Mouse (Mus musculus): ENCODE measurements around the gene Gm29776. TPM values are rescaled to one million over a fixed set of nuclear protein-coding genes. Genes with fewer than 3 reads are reported as not detected.
A peak's percentile ranks its signal among the peaks of the same experiment; 100 is the strongest.

Gm29776 gene
- polyA plus RNA-seq, 1 experiment from 2014 or later: 0.31 TPM

GRCm38 (mm10) chr14:54676290-54676689 is 22.3 kb downstream of the Gm29776 start:
- peaks cover 80% of the 10 kb centered on the region for H3K36me3 ChIP-seq

GRCm38 (mm10) chr14:54674317-54674716 is 24.3 kb downstream of the Gm29776 start:
- no peak overlapping the region for H3K4me3 ChIP-seq
- H3K4me1 ChIP-seq: no peaks in the 10 kb centered on the region
- H3K27me3 ChIP-seq: no peaks in the 10 kb centered on the region
- WGBS: 66% methylated on average over 2 of the region's 2 CpGs
- ATAC-seq (ENCODE audit: low FRiP score, low read depth): no peak
- peaks cover 75% of the 10 kb centered on the region for H3K36me3 ChIP-seq
- no peak overlapping the region for H3K4me2 ChIP-seq (replicated peaks)
- no peak overlapping the region for H3K27ac ChIP-seq
- H3K9me3 ChIP-seq: no peaks in the 10 kb centered on the region
- no peak overlapping the region for H3K9ac ChIP-seq

More at GRCm38 (mm10) chr14:54676290-54676689, 22.3 kb downstream of the Gm29776 start:
- no peak overlapping the region for H3K27ac ChIP-seq
- ATAC-seq (ENCODE audit: low FRiP score, low read depth): no peak
- H3K9me3 ChIP-seq: no peaks in the 10 kb centered on the region
- 88% methylated on average over 5 of the region's 5 CpGs for WGBS
- H3K4me3 ChIP-seq: no peak overlapping the region
- no peak overlapping the region for H3K4me2 ChIP-seq (replicated peaks)
- no peaks in the 10 kb centered on the region for H3K4me1 ChIP-seq
- H3K27me3 ChIP-seq: no peaks in the 10 kb centered on the region
- no peak overlapping the region for H3K9ac ChIP-seq

- H3K9me3 ChIP-seq: no peaks in the 10 kb centered on the region
- no peak overlapping the region for H3K27ac ChIP-seq
- 88% methylated on average over 4 of the region's 4 CpGs for WGBS
- no peak overlapping the region for H3K4me3 ChIP-seq
- H3K9ac ChIP-seq: no peak overlapping the region
- no peaks in the 10 kb centered on the region for H3K4me1 ChIP-seq
- no peaks in the 10 kb centered on the region for H3K27me3 ChIP-seq
- ATAC-seq (ENCODE audit: low FRiP score, low read depth): no peak
- peaks cover 77% of the 10 kb centered on the region for H3K36me3 ChIP-seq
- H3K4me2 ChIP-seq (replicated peaks): no peak overlapping the region
Observed at GRCm38 (mm10) chr14:54669381-54669780, 29.3 kb downstream of the Gm29776 start.

GRCm38 (mm10) chr14:54664477-54665222 is 34.0 kb downstream of the Gm29776 start:
- Histone ChIP-seq H3K4me2 (replicated peaks) (no peak overlapping the region), H3K36me3 (peaks cover 94% of the 10 kb centered on the region), H3K4me3 (no peak overlapping the region), H3K9ac (no peak overlapping the region), H3K27ac (no peak overlapping the region), H3K27me3 (no peaks in the 10 kb centered on the region), H3K9me3 (no peaks in the 10 kb centered on the region), H3K4me1 (no peaks in the 10 kb centered on the region)
- 90% methylated on average over 10 of the region's 10 CpGs for WGBS
- no peak for ATAC-seq (ENCODE audit: low FRiP score, low read depth)

DNA sequence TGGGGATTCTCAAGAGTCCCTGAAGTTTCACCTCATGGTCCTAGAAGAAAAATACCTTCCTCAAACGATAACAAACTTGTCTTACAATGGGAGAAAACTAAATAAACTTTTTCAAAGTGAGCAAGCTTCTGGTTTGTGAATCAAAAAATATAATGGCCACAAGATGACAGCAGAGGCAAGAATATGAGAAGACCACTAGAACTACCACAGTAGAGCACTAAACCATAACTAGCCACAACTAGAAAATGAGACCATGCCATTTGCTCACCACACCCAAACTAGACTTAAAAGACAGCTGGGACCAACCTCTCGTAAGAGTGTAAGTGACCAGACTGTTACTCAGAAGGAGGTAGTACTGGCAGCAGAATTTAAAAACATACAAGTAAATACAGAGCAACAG is 38.6 kb downstream of the Gm29776 start:
- Histone ChIP-seq H3K36me3 (peaks cover 99% of the 10 kb centered on the region), H3K9me3 (no peaks in the 10 kb centered on the region), H3K27me3 (no peaks in the 10 kb centered on the region), H3K4me2 (replicated peaks) (no peak overlapping the region), H3K4me1 (no peaks in the 10 kb centered on the region), H3K4me3 (no peak overlapping the region), H3K27ac (no peak overlapping the region), H3K9ac (no peak overlapping the region)
- 96% methylated on average over 2 of the region's 2 CpGs for WGBS
- ATAC-seq (ENCODE audit: low FRiP score, low read depth): no peak

DNA sequence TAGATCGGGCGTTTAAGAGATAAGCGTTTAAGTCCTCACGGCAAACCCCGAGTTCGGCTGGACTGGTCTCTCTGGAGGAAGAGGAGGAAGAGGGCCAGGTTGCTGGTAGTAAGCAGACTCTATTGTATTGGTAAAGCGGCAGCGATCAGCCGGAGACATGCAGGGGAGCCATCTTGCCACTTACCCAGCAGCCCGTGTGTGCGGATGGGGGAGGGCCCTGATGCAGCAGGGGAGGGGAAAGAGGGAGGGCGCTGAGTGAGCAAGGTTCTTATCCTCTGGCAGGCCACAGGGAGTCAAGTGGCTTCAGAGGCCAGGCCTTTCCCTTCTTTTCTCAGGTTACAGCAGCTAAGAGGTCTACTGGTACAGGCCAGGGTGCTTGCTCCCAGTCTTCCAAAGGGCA is 45.1 kb downstream of the Gm29776 start:
- Histone ChIP-seq H3K4me3 (peak overlapping the region; percentile 69), H3K4me2 (replicated peaks) (peak overlapping the region; percentile 79), H3K9ac (peak overlapping the region; percentile 88), H3K9me3 (no peaks in the 10 kb centered on the region), H3K4me1 (peaks cover 35% of the 10 kb centered on the region), H3K27me3 (no peaks in the 10 kb centered on the region), H3K27ac (peak overlapping the region; percentile 67; the same call in 1 of the 2 replicates), H3K36me3 (peaks cover 77% of the 10 kb centered on the region)
- ATAC-seq (ENCODE audit: low FRiP score, low read depth): peak; percentile 88
- 0% methylated on average over 12 of the region's 12 CpGs for WGBS

DNA sequence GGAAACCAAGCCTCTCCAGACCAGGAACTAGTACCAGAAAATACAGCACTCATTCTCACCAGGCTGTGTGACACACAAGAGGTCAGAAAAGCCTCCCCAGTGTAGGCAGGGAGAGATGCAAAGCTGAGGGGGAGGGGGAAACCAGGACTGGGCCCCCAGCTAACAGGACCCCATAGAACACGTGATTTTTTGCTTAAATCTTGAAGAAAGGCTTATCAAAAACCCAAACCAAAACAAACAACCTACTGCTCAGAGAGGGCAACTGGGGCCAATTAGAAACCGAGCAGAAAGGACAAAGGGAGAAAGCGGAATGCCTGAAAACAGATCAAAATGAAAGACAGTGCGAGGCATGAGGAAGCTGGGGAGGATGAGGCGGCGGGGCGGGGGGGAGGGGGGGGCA is 45.8 kb downstream of the Gm29776 start:
- Histone ChIP-seq H3K4me2 (replicated peaks) (peak overlapping the region; percentile 79), H3K4me3 (peak overlapping the region; percentile 69), H3K27me3 (no peaks in the 10 kb centered on the region), H3K4me1 (peaks cover 35% of the 10 kb centered on the region), H3K27ac (peak overlapping the region; percentile 67), H3K36me3 (peaks cover 77% of the 10 kb centered on the region), H3K9me3 (no peaks in the 10 kb centered on the region), H3K9ac (peak overlapping the region; percentile 88)
- no peak for ATAC-seq (ENCODE audit: low FRiP score, low read depth)
- 0% methylated on average over 7 of the region's 7 CpGs for WGBS

GRCm38 (mm10) chr14:54651556-54651955 is 47.1 kb downstream of the Gm29776 start:
- peaks cover 77% of the 10 kb centered on the region for H3K36me3 ChIP-seq
- H3K9me3 ChIP-seq: no peaks in the 10 kb centered on the region
- WGBS: 81% methylated on average over 4 of the region's 4 CpGs
- peak overlapping the region; percentile 69; the same call in 1 of the 2 replicates for H3K4me3 ChIP-seq
- H3K27ac ChIP-seq: 0 out of 2 replicates have a peak overlapping the region, but pooled peaks have one; percentile 16
- peak overlapping the region; percentile 45 for H3K9ac ChIP-seq
- peaks cover 35% of the 10 kb centered on the region for H3K4me1 ChIP-seq
- H3K27me3 ChIP-seq: no peaks in the 10 kb centered on the region
- no peak for ATAC-seq (ENCODE audit: low FRiP score, low read depth)
- H3K4me2 ChIP-seq (replicated peaks): peak overlapping the region; percentile 79

DNA sequence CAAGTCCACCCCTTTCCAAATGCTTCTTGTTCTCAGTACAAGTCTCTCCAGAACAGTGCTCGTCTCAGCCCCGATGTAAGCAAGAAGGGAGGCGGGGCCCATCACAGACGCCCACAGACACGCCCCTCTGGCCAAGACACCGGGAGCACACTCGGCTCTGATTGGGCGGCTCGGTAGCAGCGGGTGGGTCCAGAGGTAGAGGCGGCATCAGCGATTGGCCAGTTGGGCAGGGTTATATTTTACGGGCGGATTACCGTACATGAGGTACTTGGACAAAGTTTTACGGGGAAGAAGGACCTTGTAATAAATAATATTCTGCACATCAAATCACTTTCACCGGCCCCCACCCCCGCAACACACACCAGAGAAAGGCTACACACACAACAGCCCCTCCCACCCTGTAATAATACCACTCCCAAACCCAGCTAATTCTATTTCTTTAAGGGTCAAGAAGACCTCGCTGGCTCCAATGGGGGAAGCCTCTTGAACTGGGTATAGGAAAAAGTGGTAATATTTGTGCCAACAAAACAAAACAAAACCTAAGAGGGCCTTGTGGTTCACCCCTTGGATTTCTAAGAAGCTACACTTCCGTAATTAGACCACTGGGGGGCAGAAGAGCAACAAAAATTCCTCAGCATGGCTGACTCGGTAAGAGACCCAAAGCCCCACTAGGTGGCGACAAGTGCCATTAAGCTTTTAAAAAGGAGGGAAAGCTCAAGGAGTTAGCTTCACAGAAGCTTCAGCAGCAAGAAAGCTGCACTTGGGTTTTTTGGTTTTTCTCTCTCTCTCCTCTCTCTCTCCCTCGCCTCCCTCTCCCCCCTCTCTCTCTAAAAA is 47.8 kb downstream of the Gm29776 start:
- WGBS: 62% methylated on average over 23 of the region's 23 CpGs
- Histone ChIP-seq H3K36me3 (peaks cover 77% of the 10 kb centered on the region), H3K4me3 (peak overlapping the region; percentile 69; the same call in 1 of the 2 replicates), H3K9ac (no peak overlapping the region), H3K4me2 (replicated peaks) (peak overlapping the region; percentile 79; the same call in 1 of the 2 replicates), H3K27me3 (no peaks in the 10 kb centered on the region), H3K27ac (0 out of 2 replicates have a peak overlapping the region, but pooled peaks have one; percentile 16), H3K4me1 (peaks cover 35% of the 10 kb centered on the region), H3K9me3 (no peaks in the 10 kb centered on the region)
- ATAC-seq (ENCODE audit: low FRiP score, low read depth): peak; percentile 54; the same call in 1 of the 2 replicates

DNA sequence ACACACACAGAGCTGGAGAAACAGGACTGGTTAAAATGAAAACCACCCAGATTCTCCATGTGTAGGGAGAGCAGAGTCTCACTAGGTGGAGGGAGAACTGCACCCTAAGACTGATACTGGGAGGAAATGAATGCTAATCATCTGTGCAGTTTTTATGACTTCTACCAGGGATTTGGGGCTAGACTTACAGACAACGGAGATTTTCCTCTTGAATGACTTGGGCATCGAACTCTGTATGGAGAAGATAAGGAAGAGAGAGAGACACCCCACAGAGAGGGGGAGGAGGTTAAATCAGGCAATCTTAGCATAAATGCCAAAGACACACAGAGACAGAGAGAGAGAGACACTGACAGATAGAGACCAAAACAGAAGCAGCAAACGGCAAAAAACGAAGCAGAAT is 50.7 kb downstream of the Gm29776 start:
- WGBS: 86% methylated on average over 4 of the region's 4 CpGs
- Histone ChIP-seq H3K4me2 (replicated peaks) (no peak overlapping the region), H3K4me3 (no peak overlapping the region), H3K27me3 (no peaks in the 10 kb centered on the region), H3K4me1 (peaks cover 26% of the 10 kb centered on the region), H3K9ac (no peak overlapping the region), H3K27ac (no peak overlapping the region), H3K9me3 (no peaks in the 10 kb centered on the region), H3K36me3 (peaks cover 89% of the 10 kb centered on the region)
- no peak for ATAC-seq (ENCODE audit: low FRiP score, low read depth)

GRCm38 (mm10) chr14:54646898-54647636 is 51.6 kb downstream of the Gm29776 start:
- WGBS: 91% methylated on average over 8 of the region's 8 CpGs
- no peak overlapping the region for H3K4me3 ChIP-seq
- no peak for ATAC-seq (ENCODE audit: low FRiP score, low read depth)
- peaks cover 19% of the 10 kb centered on the region for H3K4me1 ChIP-seq
- H3K36me3 ChIP-seq: peaks cover 97% of the 10 kb centered on the region
- no peaks in the 10 kb centered on the region for H3K9me3 ChIP-seq
- H3K27me3 ChIP-seq: no peaks in the 10 kb centered on the region
- no peak overlapping the region for H3K27ac ChIP-seq
- H3K9ac ChIP-seq: no peak overlapping the region
- no peak overlapping the region for H3K4me2 ChIP-seq (replicated peaks)

All from limb, embryonic 13.5 days (tissue).